Mouse (Mus musculus): ENCODE results near the gene Msi2. TPM values are rescaled to one million over a fixed set of nuclear protein-coding genes. Genes with fewer than 3 reads are reported as not detected.

Msi2 gene
- total RNA-seq, 2 experiments from 2014 or later: 119 to 127 TPM

DNA sequence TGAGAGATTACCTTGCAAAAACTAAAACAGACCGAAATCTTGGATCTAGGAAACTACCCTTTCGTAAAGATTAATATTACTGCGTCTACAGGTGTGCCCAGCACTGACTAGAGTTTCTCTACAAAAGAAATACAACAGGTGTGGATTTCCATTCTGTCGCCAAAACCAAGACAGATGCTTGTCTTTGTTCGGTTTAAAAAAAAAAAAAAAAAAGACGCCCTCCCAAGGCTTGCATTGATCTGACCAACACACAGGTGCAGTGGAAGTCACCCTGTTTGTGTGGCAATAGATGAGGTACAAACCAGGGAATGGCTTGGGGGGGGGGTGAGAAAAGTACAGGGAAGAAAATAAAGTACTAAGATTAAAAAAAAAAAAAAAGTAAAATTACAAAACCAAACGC, 4.2 kb downstream of the Msi2 start:
- no peak for DNase-seq (ENCODE audit: low spot score in 2 of 2)

DNA sequence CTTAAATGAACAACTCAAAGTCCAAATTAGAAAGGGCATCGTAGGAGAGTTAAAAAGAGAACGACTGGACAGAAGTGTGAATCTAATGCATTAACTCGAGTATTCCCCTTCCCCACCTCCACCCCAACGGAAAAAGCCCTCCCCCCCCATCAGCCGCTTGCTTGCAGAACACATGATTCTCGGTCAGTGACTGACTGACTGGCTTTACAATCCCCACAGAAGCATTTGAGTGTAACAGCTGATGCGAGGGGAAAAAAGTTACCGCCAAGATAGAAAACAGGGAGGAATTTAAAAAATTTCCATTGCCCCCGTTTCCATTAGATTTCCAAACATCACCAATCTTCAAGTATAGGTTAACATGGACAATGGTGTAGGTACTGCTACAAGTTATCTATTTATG, 4.8 kb downstream of the Msi2 start:
- DNase-seq (ENCODE audit: low spot score in 2 of 2): no peak

DNA sequence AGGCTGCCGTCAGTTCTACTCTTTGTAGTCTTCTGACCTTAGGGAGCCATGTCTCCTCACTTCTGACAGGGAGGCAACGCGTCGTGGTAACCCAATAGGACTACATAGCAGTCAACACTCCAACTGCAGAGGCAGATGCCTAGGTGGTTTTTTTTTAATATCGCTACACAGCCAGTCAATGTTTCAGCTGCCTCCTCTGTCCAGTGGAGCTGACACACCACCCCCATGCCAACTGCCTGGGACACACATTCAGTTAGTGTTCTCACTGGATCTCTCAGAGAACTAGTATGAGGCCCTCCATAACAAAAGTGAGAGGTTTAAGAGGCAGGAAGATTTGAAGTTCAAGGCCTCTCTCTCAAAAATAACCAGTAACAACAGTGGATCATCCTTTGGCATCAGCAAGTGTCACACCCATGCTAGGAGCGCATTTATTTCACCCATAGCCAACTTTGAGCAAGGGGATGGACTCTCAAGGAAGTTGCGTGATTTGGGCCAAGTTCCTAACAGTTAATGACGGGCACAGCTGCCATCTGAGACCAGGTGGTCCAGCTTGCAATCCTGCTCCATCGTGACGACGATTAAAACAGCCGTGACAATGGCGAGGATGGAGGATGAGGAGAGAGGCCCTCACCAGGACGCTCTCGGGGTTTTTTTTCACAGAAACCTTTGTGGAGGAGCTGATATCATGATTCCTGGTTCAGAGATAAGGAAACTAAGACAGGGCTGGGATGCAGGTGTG, 8.3 kb downstream of the Msi2 start:
- no peak for DNase-seq (ENCODE audit: low spot score in 2 of 2)

DNA sequence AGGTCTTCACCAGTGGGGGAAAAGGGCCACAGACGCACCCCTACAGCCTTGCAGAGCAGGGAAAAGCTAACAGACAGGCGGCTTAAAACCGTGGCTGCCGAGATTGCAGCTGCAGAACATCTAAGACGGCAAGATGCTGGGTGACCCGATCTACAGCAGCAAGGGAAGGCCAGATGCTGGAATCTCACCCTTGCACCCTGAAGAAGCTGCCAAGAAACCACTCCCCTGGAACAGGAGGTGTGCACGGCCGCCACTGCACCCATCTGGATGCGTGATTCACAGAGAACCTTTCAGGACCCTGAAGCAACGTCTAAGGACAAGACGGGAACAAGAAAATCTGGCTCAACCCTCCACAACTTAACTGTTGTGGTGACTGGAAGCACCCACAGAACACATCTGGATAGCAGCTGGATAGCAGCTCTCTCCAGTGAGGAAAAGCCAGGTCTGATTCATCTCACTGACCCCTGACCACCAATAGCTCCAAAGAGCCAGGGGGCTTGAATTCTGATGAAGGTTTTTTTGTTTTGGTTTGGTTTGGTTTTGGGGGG, 11.0 kb downstream of the Msi2 start:
- no peak for DNase-seq (ENCODE audit: low spot score in 2 of 2)

DNA sequence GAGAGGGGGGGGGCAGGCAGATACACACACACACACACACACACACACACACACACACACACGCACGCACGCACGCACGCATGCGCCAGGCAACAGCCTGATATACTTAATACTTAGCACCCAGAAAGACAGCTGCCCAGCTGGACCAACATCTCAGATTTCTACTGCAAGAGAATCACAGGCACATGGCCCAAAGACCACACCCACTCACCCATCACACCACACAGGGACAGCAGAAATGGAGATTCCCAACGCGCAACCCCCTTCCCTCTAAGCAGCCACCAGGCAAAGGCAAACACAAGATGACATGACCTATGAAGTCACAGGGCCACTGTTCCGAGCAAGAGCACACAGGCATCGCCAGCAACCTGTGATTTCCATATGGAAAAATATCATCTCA, 13.6 kb downstream of the Msi2 start:
- no peak for DNase-seq (ENCODE audit: low spot score in 2 of 2)

DNA sequence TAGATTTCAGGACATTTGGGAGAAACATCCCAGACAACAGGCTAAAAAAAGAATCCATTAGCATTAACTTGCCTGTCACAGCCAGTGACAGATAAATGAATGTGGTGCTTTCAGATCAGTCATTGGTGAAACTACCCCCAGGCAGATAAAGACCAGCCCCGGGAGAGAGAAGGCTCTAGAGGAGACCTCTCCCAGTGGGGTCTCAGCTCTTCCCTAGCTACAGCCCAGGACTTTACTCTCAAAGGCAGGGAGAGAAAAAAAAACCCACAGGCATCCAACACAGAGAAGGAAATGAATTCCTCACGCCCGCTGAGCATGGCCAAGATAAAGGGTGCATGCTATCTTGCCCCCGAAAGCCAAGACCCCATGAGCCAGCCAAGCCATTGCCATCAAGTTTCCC, 15.1 kb downstream of the Msi2 start:
- no peak for DNase-seq (ENCODE audit: low spot score in 2 of 2)

DNA sequence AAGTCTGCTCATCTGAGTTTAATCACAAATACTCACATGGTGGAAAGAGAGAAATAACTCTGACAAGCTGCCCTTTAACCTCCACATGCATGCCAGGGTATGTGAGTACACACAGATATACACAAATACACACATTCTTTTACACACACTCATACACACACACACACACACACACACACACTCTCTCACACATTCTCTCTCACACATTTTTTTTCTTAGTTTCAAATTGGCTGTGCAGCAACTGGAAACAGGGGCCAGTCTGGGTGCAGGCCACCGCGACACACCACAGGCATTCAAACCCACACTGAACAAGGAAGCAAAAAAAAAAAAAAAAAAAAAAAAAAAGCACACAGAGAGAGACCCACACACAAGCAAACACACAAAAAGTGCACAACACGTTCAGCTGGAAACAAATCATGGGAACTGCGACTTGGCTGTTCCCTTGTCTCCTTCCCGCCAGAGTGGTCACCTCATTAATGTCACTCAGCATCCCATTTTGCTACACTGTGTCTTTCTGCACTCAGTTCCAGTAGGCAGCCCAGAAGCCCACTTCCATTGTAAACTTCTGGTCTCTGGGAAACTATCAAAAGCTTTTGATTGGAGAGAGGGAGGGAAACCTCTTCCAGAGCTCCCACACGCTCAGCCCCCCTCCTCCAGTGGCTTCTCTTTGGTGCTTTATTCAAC, 16.2 kb downstream of the Msi2 start:
- no peak for DNase-seq (ENCODE audit: low spot score in 2 of 2)

DNA sequence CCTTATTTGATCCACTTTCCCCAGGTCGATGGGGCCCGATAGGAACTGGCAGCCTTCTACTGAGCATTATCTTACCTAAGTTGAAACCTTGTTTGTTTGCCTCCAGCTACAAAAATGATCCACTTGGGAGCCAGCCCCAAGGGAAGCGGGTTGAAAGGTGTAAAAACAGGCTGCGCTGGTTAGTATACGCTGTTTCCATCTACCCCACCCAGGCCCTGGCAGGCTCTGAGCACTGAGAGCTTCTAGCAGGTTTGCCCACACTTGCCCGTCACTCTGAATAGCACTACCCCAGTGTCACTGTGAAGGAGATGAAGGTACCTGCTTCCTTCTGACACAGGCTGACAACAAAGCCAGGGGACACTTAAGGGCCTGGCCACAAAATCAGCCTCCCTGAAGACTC, 17.3 kb downstream of the Msi2 start:
- DNase-seq (ENCODE audit: low spot score in 2 of 2): no peak

DNA sequence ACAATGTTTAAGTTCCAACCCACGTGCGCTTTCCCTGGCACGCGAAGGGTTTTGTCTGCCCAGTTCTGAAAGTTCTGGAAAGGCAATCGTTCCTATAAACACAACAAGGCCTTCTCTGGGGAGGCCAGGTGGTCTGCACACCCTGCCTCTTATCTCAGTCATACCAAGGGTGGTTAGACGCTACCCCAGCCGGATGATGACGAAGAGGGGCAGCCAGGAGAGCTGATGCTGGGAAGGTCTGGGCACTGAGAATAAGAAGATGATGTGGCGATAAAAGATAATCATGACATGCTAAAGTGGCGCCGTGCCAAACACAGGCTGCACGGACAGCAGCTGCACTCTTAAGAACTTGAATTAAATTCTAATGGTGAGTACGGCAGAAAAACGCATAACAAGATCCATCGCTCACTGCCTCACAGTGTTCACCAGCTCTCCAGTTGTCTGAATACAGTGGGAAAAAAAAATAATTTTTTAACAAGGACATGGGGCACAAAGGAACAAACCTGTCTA, 18.1 kb downstream of the Msi2 start:
- DNase-seq (ENCODE audit: low spot score in 2 of 2): no peak

DNA sequence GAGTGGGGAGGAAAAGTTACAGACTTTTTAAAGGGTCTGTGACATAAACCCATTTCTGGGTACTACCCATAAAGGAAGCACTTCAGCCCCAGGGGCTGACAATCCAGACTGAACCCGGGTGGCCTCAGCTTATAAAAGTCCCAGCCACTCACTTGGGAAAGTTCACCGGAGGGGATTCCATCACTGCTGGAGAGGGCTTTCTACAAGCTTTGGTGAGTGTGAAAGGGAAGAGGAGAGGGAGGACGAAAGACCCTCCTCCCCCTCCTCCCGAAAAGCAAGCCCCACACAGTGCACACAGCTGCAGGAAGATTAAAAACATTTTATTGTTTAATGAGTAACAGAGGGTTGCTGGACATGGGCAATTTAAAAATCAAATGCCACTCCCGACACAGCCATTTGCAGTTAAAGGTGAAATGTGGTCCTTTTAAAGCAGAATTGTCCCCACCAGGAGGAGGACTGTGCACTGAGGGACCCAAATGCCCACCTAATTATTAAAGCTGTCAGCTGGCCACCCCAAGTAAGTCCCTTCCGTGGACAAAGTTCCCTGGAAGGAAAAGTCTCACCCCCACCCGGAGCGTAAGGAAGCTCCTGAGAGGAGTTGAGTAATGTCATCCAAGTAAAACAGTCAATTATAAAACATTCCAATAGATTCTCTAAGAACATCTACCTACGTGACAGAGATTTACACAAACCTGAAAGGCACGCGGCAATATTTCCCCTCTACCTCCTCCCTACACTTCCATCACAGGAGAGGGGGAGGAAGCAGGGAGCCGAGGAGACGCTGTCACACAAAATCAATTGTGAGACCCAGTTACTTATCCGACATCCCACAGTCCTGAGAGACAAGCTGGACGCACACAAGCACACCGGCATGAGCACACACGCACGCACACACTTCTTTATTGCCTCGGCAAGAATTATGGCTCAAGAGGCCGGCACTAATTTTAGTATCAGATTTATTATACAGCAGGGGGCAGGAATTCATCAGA, 24.1 kb downstream of the Msi2 start:
- no peak for DNase-seq (ENCODE audit: low spot score in 2 of 2)

DNA sequence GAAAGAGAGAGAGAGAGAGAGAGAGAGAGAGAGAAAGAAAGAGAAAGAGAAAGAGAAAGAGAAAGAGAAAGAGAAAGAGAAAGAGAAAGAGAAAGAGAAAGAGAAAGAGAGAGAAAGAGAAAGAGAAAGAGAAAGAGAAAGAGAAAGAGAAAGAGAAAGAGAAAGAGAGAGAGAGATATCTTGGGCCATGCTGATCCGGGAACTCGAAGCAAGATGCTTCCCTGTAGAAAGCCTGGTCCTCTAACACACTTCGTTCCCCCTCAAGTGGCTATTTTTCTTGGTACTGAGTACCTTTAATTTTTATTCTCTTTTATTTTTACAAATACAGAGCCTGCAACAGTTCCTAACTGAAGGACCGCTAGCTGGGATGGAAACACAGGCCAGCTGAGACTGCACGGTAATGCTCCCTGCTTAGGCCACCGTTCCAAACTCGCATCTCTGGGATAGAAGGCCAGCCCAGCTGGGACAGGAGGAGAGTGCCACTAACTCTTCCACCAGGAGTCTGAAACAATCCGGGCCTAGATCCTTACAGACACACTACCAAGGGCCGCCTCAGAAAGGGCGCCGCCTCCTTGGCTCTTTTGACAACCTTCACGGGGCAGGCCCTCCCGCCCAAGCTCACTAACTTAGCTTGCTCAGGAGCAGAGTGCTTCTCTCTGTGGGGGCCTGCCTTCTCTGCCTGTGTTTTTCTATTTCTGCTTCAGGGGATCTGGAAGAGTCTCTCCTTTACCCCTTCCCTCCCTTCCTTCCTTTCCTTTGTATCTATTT, 25.1 kb downstream of the Msi2 start:
- DNase-seq (ENCODE audit: low spot score in 2 of 2): no peak

DNA sequence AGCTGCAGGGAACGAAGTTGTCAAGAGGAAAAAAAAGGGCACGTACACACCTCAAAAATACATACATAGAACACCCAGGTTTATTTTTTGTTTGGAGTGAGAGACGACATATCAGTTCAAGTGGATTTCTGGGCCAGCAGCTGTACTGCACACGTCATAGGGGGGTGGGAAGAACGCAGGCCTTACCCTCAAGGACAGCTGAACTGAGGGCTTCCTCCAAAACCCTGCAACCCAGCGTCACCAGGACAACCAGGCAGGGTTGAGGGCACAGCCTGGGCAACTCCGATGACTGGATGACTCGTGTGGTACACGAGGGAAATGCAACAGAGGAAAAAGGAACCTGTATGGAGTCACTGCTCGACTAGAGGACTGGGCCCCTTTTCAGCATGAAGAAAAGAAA, 25.9 kb downstream of the Msi2 start:
- DNase-seq (ENCODE audit: low spot score in 2 of 2): no peak

DNA sequence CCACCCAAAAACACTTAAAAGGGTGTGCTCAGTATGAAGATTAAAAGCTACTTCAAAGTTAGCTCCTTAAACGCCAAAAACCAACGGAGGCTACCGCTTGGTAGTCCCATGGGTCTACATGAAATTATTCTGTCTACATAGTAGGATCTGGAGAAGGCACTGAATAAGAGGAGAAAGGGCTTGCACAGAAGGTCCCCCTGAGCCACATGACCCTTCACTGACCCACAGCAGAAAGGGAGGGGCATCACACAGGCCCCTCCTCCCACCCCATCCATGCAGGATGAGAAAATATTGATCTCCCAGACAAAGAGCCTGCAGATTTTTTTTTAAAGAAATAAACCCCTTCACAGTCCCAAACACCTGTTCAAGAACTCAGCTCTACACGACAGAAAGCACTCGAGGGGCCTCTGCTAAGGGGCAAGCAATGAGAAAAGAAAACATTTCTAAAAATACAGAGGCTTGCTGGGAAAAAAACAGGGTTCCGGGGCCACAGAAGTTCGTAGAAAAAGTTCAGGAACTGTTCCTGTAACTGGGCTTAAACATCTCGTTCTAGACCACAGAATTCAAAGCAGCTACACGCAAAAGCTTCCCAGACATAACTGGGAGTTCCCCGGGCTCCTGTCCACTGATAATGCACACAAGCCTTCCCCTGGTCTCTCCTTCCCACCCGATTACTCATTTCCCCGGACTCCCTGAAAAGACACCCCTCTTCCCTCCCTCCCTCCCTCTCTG, 27.6 kb downstream of the Msi2 start:
- no peak for DNase-seq (ENCODE audit: low spot score in 2 of 2)

DNA sequence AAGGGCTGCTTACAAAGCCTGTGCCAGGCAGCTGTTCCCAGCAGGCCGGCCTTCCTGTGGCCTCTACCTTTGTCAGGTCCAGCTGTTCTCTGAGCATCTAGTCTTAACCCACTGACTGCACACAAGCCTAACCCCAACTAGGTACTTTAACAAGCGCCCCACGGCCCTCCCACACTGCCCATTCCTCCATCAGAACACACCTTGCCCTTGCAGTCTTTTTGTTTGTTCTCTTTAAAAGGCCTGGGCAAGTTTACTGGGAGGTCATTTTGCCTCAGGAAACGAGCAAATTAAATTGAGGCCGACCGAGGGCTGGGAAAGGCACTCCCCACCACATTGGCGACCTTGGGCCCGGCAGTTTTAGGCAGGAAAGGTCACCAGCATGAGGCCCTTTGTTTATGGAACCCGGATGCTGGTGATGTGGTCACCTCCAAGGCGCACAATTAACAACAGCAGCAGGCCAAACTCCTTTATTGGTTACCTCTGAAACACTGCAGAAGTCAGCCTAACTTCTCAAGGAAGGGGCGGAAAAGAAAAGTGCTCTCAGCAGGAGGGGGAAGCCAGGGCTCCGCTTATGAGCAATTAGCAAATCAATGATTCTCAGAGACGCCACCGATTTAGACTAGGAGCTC, 28.4 kb downstream of the Msi2 start:
- DNase-seq (ENCODE audit: low spot score in 2 of 2): no peak

DNA sequence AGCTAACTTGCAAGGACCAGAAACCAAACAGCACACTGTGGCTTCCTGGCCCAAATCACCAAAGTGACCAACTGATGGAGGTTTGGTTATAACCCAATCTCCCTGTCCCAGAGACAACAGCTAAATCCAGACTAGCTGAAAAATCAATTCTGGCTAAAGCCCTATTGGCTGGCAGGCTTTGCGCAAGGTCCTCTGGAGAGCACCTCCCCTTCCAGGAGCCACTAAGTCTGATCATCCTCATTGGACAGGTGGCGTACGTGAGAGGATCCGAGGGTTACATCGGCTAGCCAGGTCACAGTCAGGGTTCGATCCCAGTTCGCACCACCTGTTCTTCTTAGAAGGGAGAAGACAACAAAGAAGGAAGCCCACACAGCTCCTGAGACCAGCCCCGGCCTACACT, 29.7 kb downstream of the Msi2 start:
- DNase-seq (ENCODE audit: low spot score in 2 of 2): no peak

DNA sequence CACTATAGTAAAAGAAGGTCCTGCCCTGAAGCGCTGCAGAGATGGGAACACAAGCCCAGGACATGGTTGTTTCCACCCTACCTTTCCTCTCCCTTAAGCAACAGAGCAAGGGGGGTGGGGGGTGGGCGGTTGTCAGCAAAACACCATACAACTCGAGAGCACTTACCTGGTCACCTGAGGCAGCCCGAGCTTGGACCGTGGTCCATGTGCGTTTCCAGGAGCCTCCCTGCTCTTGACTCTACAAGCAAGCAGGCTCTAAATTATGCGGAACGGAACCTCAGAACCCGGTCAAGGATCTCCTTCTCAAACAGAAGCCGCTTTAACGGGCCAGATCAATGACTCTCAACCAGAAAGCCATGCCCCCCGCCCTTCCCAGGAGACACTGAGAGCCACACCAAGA, 30.6 kb downstream of the Msi2 start:
- DNase-seq (ENCODE audit: low spot score in 2 of 2): no peak

DNA sequence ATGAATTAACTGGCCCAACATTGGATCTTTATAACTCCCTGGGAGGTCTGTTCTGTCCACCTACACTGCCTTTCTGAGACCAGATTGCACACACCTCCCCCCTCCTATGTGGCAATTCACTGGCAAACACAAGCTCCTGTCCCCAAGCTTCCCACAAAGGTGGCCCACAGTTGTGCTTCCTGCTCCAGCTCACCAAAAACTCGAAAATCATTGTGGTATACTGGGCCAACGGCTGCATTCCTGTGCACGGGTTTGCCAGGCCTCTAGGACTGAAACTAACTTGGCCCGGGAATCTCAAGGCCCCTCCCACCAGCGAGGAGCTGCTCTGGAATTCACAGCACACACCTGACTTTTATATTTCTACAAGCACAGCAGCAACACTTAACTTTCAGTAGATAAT, 31.3 kb downstream of the Msi2 start:
- DNase-seq (ENCODE audit: low spot score in 2 of 2): no peak

DNA sequence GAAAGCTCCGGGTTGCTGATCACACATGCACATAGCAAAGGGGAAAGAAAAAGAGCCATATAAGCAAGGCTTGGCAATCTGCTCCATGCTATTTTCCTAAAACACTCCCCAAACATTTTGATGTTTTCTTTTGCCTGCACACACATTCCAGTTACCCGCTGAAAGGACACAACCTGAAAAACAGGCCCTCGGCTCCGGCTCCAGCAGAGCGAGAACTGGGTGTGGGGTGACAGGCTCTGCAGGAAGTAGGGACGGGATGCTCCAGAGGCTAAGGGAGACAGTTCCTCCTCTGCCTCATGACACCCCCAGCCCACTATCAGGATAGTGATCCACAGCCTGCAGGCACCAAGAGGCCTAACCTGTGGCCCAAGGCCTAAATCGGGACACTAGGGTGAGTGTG, 32.3 kb downstream of the Msi2 start:
- no peak for DNase-seq (ENCODE audit: low spot score in 2 of 2)

DNA sequence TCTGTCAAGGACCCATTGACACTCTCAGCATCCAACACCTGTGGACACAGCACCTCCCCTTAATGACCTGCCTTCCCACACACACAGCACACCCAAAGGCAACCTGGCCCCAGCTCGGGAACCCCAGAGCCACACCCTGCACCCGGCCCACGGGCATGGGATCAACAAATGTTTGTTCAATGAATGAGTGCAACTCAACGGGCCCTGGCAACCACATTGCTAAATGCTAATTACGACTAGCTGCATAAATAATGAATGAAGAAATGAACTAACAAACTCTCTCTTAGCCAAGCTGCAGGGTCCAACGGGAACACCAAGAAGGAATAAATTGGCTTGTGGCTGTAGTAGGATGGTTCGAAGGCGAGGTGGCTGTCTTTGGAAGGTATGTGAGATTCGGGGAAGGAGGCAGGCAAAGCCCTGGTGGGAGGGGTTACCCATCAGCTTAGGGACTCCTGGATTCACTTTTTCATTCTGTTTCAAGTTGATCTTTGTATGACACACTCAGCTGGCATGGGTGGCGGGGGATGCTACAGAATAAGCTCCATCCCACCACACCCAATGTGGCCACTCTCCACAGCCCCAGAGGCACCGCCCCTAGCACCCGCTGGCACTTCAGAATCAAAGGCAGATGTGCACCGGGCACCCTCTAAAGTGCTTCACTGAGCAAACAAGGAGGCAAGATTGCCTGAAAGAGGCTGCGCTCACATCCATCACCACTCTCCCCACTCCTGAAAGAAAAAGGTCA, 35.1 kb downstream of the Msi2 start:
- DNase-seq (ENCODE audit: low spot score in 2 of 2): no peak

Data from left cerebral cortex, adult 18-20 months (tissue).